Mouse (Mus musculus): ENCODE results near the gene Iffo1.

Iffo1 gene

DNA sequence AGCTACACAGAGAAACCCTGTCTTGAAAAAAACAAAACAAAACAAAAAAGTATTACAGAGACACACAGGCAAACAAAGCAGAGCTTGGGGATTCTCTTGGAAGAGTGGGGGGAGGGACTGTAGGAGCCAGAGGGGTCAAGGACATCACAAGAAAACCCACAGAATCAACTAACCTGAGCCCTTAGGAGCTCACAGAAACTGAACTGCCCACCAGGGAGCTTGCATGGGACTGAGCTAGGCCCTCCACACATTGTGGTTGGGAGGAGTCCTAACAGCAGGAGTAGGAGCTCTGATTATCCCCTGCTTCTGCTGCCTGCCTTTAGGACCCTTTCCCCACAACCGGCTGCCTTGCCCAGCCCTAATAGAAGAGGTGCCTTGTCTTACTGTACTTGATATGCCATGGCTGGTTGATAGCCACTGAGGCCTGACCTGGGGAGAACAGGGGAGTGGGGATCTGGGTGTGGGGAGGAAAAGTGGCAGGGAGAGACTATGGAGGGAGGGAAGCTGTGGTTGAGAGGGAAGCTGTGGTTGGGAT is 50.6 kb downstream of the Iffo1 start:
- DNase-seq, result no peak

DNA sequence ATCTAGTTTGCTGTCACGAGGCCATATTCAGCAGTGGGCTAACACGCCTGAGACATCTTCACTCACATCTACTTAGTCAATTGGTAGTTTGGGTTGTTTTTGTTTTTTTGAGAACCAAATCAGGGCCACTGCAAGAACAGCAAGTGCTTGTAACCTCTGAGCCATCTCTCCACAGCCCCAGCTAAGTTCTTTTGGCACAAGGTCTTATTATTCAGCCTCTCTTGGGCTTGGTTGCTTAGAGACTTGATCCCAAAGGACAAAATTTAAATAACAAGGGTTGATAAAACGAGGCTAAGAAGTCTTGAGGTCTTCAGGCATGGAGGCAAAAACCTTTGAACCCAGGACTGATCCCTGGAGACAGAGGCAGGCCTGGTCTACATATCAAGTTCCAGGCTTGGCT is 51.3 kb downstream of the Iffo1 start:
- DNase-seq, result no peak

DNA sequence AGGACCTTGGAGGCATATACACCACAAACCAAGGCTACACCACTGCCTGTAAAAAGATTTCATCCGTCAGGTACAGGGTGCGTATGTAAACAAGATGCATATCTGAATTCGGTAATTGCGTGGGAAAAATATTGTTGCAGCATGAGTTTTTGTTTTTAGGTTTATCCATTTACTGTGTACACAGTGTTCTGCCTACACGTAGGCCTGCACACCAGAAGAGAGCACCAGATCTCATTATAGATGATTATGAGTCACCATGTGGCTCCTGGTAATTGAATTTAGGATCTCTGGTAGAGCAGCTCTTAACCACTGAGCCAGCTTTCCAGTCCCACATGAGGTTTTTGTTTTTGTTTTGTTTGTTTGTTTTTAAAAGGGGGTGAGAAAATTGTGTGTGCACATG is 52.1 kb downstream of the Iffo1 start:
- no peak for DNase-seq

DNA sequence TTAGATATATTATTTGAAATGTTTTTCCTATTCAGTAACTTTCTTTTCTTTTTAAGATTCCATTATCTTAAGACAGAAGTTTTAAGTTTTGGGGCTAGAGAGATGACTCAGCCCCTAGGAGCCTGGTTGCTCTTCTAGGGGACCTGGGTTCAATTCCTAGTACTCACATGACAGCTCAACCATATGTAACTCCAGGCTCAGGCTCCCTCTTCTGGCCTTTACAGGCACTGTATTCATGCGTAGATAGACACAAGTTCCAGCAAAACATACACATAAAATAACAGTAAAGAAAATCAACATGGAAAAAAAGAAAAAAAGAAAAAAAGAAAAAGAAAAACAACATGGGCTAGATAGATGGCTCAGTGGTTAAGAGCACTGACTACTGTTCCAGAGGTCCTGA is 65.4 kb downstream of the Iffo1 start:
- no peak for DNase-seq
